Mouse (Mus musculus) kidney, embryonic 15.5 days (tissue): Measurements from ENCODE around the gene Rnase10. TPM values are rescaled to one million over a fixed set of nuclear protein-coding genes. Genes with fewer than 3 reads are reported as not detected.

ENCODE experiments used
- ATAC-seq: fragments of 200-750 bp; cut with Nextera tagmentation; replicated peaks from 2 replicates; pipeline ENCODE4 v1.8.0; 2017; ENCODE audit warnings: moderate TSS enrichment; ENCODE audit not compliant: low FRiP score
- H3K27ac ChIP-seq: fragments of 300-500 bp; sonication (generic); 2 replicates; pipeline ENCODE4 v1.5.1; 2015; ENCODE audit warnings: mild to moderate bottlenecking, inconsistent platforms
- H3K27me3 ChIP-seq: fragments of 300-500 bp; sonication (generic); 2 replicates; pipeline ENCODE4 v1.6.1; 2015; ENCODE audit warnings: inconsistent platforms
- H3K36me3 ChIP-seq: fragments of 300-500 bp; sonication (generic); 2 replicates; pipeline ENCODE4 v1.6.1; 2015; ENCODE audit warnings: inconsistent platforms
- H3K4me1 ChIP-seq: fragments of 300-500 bp; sonication (generic); 2 replicates; pipeline ENCODE4 v1.6.1; 2015; ENCODE audit warnings: inconsistent platforms
- H3K4me2 ChIP-seq: fragments of 300-500 bp; sonication (generic); 2 replicates; pipeline ENCODE4 v1.6.1; 2015; ENCODE audit warnings: moderate library complexity, mild to moderate bottlenecking, inconsistent platforms
- H3K4me3 ChIP-seq: fragments of 300-500 bp; sonication (generic); replicated peaks from 2 replicates; pipeline ENCODE4 v1.5.1; 2015; ENCODE audit warnings: mild to moderate bottlenecking, inconsistent platforms
- H3K9ac ChIP-seq: fragments of 300-500 bp; sonication (generic); 2 replicates; pipeline ENCODE4 v1.6.1; 2015; ENCODE audit warnings: mild to moderate bottlenecking, inconsistent platforms
- H3K9me3 ChIP-seq: fragments of 300-500 bp; sonication (generic); replicated peaks from 2 replicates; pipeline ENCODE4 v1.6.1; 2016; ENCODE audit warnings: inconsistent platforms
- WGBS: fragments of 180-500 bp; shearing (Covaris S2); methylation state at CpG from one replicate; pipeline ENCODE4 v1.1.7; 2015; ENCODE audit warnings: mixed read lengths; 5-methylcytosine and 5-hydroxymethylcytosine counted together
- polyA plus RNA-seq: library from polyadenylated mRNA; unstranded; fragments of >200 nt; fragmentation: Nextera tagmentation; extraction: Ambion mirVana; gene quantifications from 2 replicates; pipeline ENCODE4 v1.2.1, GENCODE M21; 2015

Rnase10 gene
- polyA plus RNA-seq, 1 experiment from 2014 or later, result not detected

GRCm38 (mm10) chr14:51017256-51017655 is 9.7 kb downstream of the Rnase10 start:
- Histone ChIP-seq H3K27ac (no peak overlapping the region), H3K4me2 (no peak overlapping the region), H3K27me3 (no peaks in the 10 kb centered on the region), H3K4me3 (no peak overlapping the region), H3K9me3 (no peaks in the 10 kb centered on the region), H3K9ac (no peak overlapping the region), H3K4me1 (no peaks in the 10 kb centered on the region), H3K36me3 (no peaks in the 10 kb centered on the region)
- WGBS, result 71% methylated on average over 3 of the region's 3 CpGs
- no peak for ATAC-seq

GRCm38 (mm10) chr14:51023457-51023856 is 15.9 kb downstream of the Rnase10 start:
- Histone ChIP-seq H3K4me2 (no peak overlapping the region), H3K4me1 (no peaks in the 10 kb centered on the region), H3K4me3 (no peak overlapping the region), H3K9me3 (no peaks in the 10 kb centered on the region), H3K9ac (no peak overlapping the region), H3K27ac (no peak overlapping the region), H3K36me3 (no peaks in the 10 kb centered on the region), H3K27me3 (no peaks in the 10 kb centered on the region)
- WGBS, result 42% methylated on average over 4 of the region's 4 CpGs
- ATAC-seq, result 0 out of 2 replicates have a peak, but pooled peaks have one; percentile 22

- Histone ChIP-seq H3K4me1 (no peaks in the 10 kb centered on the region), H3K9me3 (no peaks in the 10 kb centered on the region), H3K27ac (no peak overlapping the region), H3K36me3 (no peaks in the 10 kb centered on the region), H3K4me2 (no peak overlapping the region), H3K27me3 (no peaks in the 10 kb centered on the region), H3K9ac (no peak overlapping the region), H3K4me3 (no peak overlapping the region)
- no peak for ATAC-seq
- 88% methylated on average over 1 of the region's 1 CpGs for WGBS
These were observed 17.3 kb downstream of the Rnase10 start for GRCm38 (mm10) chr14:51024820-51025219.

- H3K27ac ChIP-seq, result no peak overlapping the region
- no peaks in the 10 kb centered on the region for H3K9me3 ChIP-seq
- ATAC-seq, result peak; percentile 79; the same call in 1 of the 2 replicates
- H3K27me3 ChIP-seq, result no peaks in the 10 kb centered on the region
- no peaks in the 10 kb centered on the region for H3K36me3 ChIP-seq
- 39% methylated on average over 5 of the region's 5 CpGs for WGBS
- no peak overlapping the region for H3K9ac ChIP-seq
- H3K4me3 ChIP-seq, result no peak overlapping the region
- no peak overlapping the region for H3K4me2 ChIP-seq
- H3K4me1 ChIP-seq, result no peaks in the 10 kb centered on the region
These were observed 19.0 kb downstream of the Rnase10 start for GRCm38 (mm10) chr14:51026391-51027133.

GRCm38 (mm10) chr14:51027387-51028155 is 20.0 kb downstream of the Rnase10 start:
- H3K9me3 ChIP-seq, result no peaks in the 10 kb centered on the region
- 67% methylated on average over 3 of the region's 3 CpGs for WGBS
- H3K36me3 ChIP-seq, result no peaks in the 10 kb centered on the region
- H3K4me3 ChIP-seq, result no peak overlapping the region
- H3K9ac ChIP-seq, result no peak overlapping the region
- no peak overlapping the region for H3K4me2 ChIP-seq
- H3K27me3 ChIP-seq, result no peaks in the 10 kb centered on the region
- ATAC-seq, result peak; percentile 47; the same call in 1 of the 2 replicates
- H3K27ac ChIP-seq, result no peak overlapping the region
- H3K4me1 ChIP-seq, result no peaks in the 10 kb centered on the region

GRCm38 (mm10) chr14:51035206-51035605 is 27.7 kb downstream of the Rnase10 start:
- H3K9me3 ChIP-seq, result no peaks in the 10 kb centered on the region
- no peak overlapping the region for H3K9ac ChIP-seq
- no peak overlapping the region for H3K4me3 ChIP-seq
- no peak overlapping the region for H3K27ac ChIP-seq
- H3K36me3 ChIP-seq, result no peaks in the 10 kb centered on the region
- H3K4me1 ChIP-seq, result no peaks in the 10 kb centered on the region
- no peak overlapping the region for H3K4me2 ChIP-seq
- no peaks in the 10 kb centered on the region for H3K27me3 ChIP-seq
- no peak for ATAC-seq
- 21% methylated on average over 1 of the region's 1 CpGs for WGBS

GRCm38 (mm10) chr14:51036214-51036613 is 28.7 kb downstream of the Rnase10 start:
- Histone ChIP-seq H3K9ac (no peak overlapping the region), H3K9me3 (no peaks in the 10 kb centered on the region), H3K4me2 (no peak overlapping the region), H3K27me3 (no peaks in the 10 kb centered on the region), H3K27ac (no peak overlapping the region), H3K36me3 (no peaks in the 10 kb centered on the region), H3K4me3 (no peak overlapping the region), H3K4me1 (no peaks in the 10 kb centered on the region)
- no peak for ATAC-seq
- WGBS, result 83% methylated on average over 4 of the region's 4 CpGs

- 80% methylated on average over 6 of the region's 6 CpGs for WGBS
- no peaks in the 10 kb centered on the region for H3K36me3 ChIP-seq
- H3K27me3 ChIP-seq, result no peaks in the 10 kb centered on the region
- H3K4me3 ChIP-seq, result no peak within 1 kb of the TSS
- H3K4me1 ChIP-seq, result no peaks in the 10 kb centered on the region
- no peak within 1 kb of the TSS for H3K4me2 ChIP-seq
- no peak within 1 kb of the TSS for H3K27ac ChIP-seq
- H3K9ac ChIP-seq, result no peak within 1 kb of the TSS
- no peak for ATAC-seq
- H3K9me3 ChIP-seq, result no peaks in the 10 kb centered on the region
These were observed 34.2 kb downstream of the Rnase10 start, which contains the start of gene Rnase9 for GRCm38 (mm10) chr14:51041769-51042168. Gene Rnase9, minus strand, starts transcription at chr14:51041869.

- no peaks in the 10 kb centered on the region for H3K36me3 ChIP-seq
These were observed 40.3 kb downstream of the Rnase10 start for GRCm38 (mm10) chr14:51047846-51048245.

GRCm38 (mm10) chr14:51050063-51050462 is 42.5 kb downstream of the Rnase10 start, which contains the start of gene Rnase11:
Gene Rnase11, minus strand, starts transcription at chr14:51050163.
- Histone ChIP-seq H3K4me3 (no peak within 1 kb of the TSS), H3K4me2 (no peak within 1 kb of the TSS), H3K4me1 (peaks cover 37% of the 10 kb centered on the region), H3K9me3 (no peaks in the 10 kb centered on the region), H3K36me3 (no peaks in the 10 kb centered on the region), H3K27me3 (no peaks in the 10 kb centered on the region), H3K27ac (no peak within 1 kb of the TSS), H3K9ac (no peak within 1 kb of the TSS)
- ATAC-seq, result no peak
- 81% methylated on average over 2 of the region's 2 CpGs for WGBS

More at GRCm38 (mm10) chr14:51047846-51048245, 40.3 kb downstream of the Rnase10 start:
- Histone ChIP-seq H3K4me1 (peaks cover 21% of the 10 kb centered on the region), H3K4me2 (no peak overlapping the region), H3K9me3 (no peaks in the 10 kb centered on the region), H3K4me3 (no peak overlapping the region), H3K9ac (no peak overlapping the region), H3K27ac (no peak overlapping the region), H3K27me3 (no peaks in the 10 kb centered on the region)
- WGBS, result 22% methylated on average over 5 of the region's 5 CpGs
- ATAC-seq, result no peak

- Histone ChIP-seq H3K4me3 (no peak overlapping the region), H3K9me3 (no peaks in the 10 kb centered on the region), H3K4me2 (no peak overlapping the region), H3K36me3 (no peaks in the 10 kb centered on the region), H3K4me1 (peaks cover 40% of the 10 kb centered on the region), H3K27ac (peak overlapping the region; percentile 69; the same call in 1 of the 2 replicates), H3K27me3 (no peaks in the 10 kb centered on the region), H3K9ac (no peak overlapping the region)
- ATAC-seq, result 0 out of 2 replicates have a peak, but pooled peaks have one; percentile 17
- whole genome bisulfite sequencing, result 41% methylated on average over 5 of the region's 5 CpGs
These were observed 44.4 kb downstream of the Rnase10 start for GRCm38 (mm10) chr14:51051941-51052340.

- Histone ChIP-seq H3K36me3 (no peaks in the 10 kb centered on the region), H3K27me3 (no peaks in the 10 kb centered on the region), H3K9me3 (no peaks in the 10 kb centered on the region), H3K9ac (no peak overlapping the region), H3K4me3 (no peak overlapping the region), H3K27ac (peak overlapping the region; percentile 69), H3K4me2 (0 out of 2 replicates have a peak overlapping the region, but pooled peaks have one; percentile 35), H3K4me1 (peaks cover 46% of the 10 kb centered on the region)
- ATAC-seq, result peak; percentile 84
- 21% methylated on average over 5 of the region's 5 CpGs for WGBS
These were observed 45.6 kb downstream of the Rnase10 start for GRCm38 (mm10) chr14:51053176-51053575.
